ENCODE assay signal across 15 mouse cellular contexts in the genomic region with DNA sequence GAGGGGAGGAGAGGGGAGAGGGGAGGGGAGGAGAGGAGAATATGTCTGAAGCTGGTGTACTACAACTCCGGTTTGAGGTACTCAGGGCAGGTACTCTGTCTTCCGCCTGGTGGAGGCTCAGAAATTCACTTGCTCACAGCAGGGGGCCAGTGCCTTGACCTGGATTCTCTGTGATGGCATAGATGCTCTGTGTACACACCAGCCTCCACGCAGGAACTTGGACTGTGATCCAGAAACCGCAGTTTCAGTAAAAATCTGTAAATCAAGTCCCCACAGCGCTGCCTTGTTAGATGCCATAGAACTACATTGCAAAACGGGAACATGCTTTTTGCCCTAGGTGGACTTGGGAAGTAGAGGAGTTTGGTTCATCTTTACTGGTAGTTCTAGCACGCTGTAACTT. TPM values are rescaled to one million over a fixed set of nuclear protein-coding genes. Genes with fewer than 3 reads are reported as not detected.
DNase-seq lines count a peak whose midpoint lies in the region; ATAC-seq and TF ChIP-seq lines count a peak whose summit lies in the region.
"Had no signal": no experiment of that assay in that cellular context is flagged by ENCODE, and none has a peak within 500 bp of the region (broad histone marks: within the 10 kb centered on the region; RNA-seq: fewer than 3 reads in every experiment).

No protein-coding gene starts in this region.

- H3K4me2 ChIP-seq in kidney, embryonic 14.5 days (replicated peaks; ENCODE audit: low read depth, low read length), result no peak overlapping the region
- H3K4me2 ChIP-seq: embryonic facial prominence, embryonic 13.5 days; limb, embryonic 15.5 days; neural tube, embryonic 13.5 days had no signal

- H3K36me3 ChIP-seq in kidney, embryonic 14.5 days (ENCODE audit: control insufficient read depth, insufficient read depth, low read length), result no peaks in the 10 kb centered on the region
- H3K36me3 ChIP-seq: embryonic facial prominence, embryonic 13.5 days; limb, embryonic 15.5 days; neural tube, embryonic 13.5 days had no signal

- no peak for ATAC-seq in kidney, embryonic 14.5 days (ENCODE audit: low FRiP score, low TSS enrichment)
- ATAC-seq: activated CD4-positive, CD25-positive, alpha-beta regulatory T cell, adult 4 months; midbrain, embryonic 16.5 days had no signal

- no peak overlapping the region for H3K27ac ChIP-seq in cerebellum, adult 2 months (ENCODE audit: insufficient read depth, low read length)
- no peak overlapping the region for H3K27ac ChIP-seq in kidney, embryonic 14.5 days (ENCODE audit: low read depth, low read length)
- H3K27ac ChIP-seq in gastrocnemius, adult 2 months, result no peak overlapping the region
- H3K27ac ChIP-seq: embryonic facial prominence, embryonic 13.5 days; limb, embryonic 15.5 days; neural tube, embryonic 13.5 days had no signal

- intact Hi-C loops in gastrocnemius, adult 2 months (cut with DNase I), result no loop called here

- no peak for TF ChIP-seq POLR2A in cerebellum, adult 2 months (IDR thresholded peaks at IDR 0.05; ENCODE audit: borderline replicate concordance, insufficient read depth, low read length)

- H3K4me1 ChIP-seq in cerebellum, adult 2 months (ENCODE audit: control insufficient read depth, insufficient read depth, low read length), result no peaks in the 10 kb centered on the region; the same call in 1 of the 2 replicates
- H3K4me1 ChIP-seq in kidney, embryonic 14.5 days (ENCODE audit: control insufficient read depth, insufficient read depth, low read length), result no peaks in the 10 kb centered on the region
- H3K4me1 ChIP-seq: embryonic facial prominence, embryonic 13.5 days; neural tube, embryonic 13.5 days had no signal

- DNase-seq in cerebellum, adult 2 months, result peak; percentile 18 to 25
- no peak for DNase-seq in cerebellum, adult 8-10 months
- peak; percentile 70 for DNase-seq in kidney, adult 9 months
- DNase-seq in kidney, postnatal 36 days, result peak; percentile 64 to 68
- no peak for DNase-seq in gastrocnemius, adult 2 months
- DNase-seq in gastrocnemius, postnatal 4 days (ENCODE audit: low spot score in 2 of 2), result no peak
- DNase-seq: heart, postnatal 36 days; lung, postnatal 4 days; thymus, adult 18-20 months had no signal

- H3K27me3 ChIP-seq in cerebellum, adult 2 months (ENCODE audit: control insufficient read depth, insufficient read depth, low read length), result no peaks in the 10 kb centered on the region
- H3K27me3 ChIP-seq in kidney, embryonic 14.5 days (ENCODE audit: control insufficient read depth, insufficient read depth, low read length), result no peaks in the 10 kb centered on the region
- H3K27me3 ChIP-seq: embryonic facial prominence, embryonic 13.5 days; limb, embryonic 15.5 days; neural tube, embryonic 13.5 days had no signal

- no peaks in the 10 kb centered on the region for H3K9me3 ChIP-seq in kidney, embryonic 14.5 days (ENCODE audit: control insufficient read depth, low read length)
- H3K9me3 ChIP-seq: embryonic facial prominence, embryonic 13.5 days; limb, embryonic 15.5 days; neural tube, embryonic 13.5 days had no signal

- H3K9ac ChIP-seq in kidney, embryonic 14.5 days (ENCODE audit: low read depth, low read length), result no peak overlapping the region
- H3K9ac ChIP-seq: embryonic facial prominence, embryonic 13.5 days; limb, embryonic 15.5 days; neural tube, embryonic 13.5 days had no signal

- WGBS in cerebellum, adult 2 months, result 58% methylated on average over 7 of the region's 7 CpGs
- WGBS in kidney, embryonic 14.5 days, result 67% methylated on average over 7 of the region's 7 CpGs

- TF ChIP-seq CTCF in cerebellum, adult 2 months (IDR thresholded peaks at IDR 0.05; ENCODE audit: borderline replicate concordance, insufficient read depth, low read depth, low read length), result no peak
- TF ChIP-seq CTCF in gastrocnemius, adult 2 months (IDR thresholded peaks at IDR 0.05), result no peak

- no peak overlapping the region for H3K4me3 ChIP-seq in cerebellum, adult 2 months (replicated peaks; ENCODE audit: insufficient read depth, low read depth, low read length)
- H3K4me3 ChIP-seq in kidney, embryonic 14.5 days (ENCODE audit: low read length), result no peak overlapping the region
- no peak overlapping the region for H3K4me3 ChIP-seq in gastrocnemius, adult 2 months
- H3K4me3 ChIP-seq: embryonic facial prominence, embryonic 13.5 days; limb, embryonic 15.5 days; neural tube, embryonic 13.5 days had no signal

RNA-seq across cellular contexts. Expression of a gene that starts 44.4 kb away (rescaled TPM):
- 213 and 257 TPM in 2 replicates for polyA plus RNA-seq in cerebellum, adult 2 months (2012; rRNA removed)
- 577 and 698 TPM in 2 replicates for polyA plus RNA-seq in kidney, embryonic 14.5 days (2014; fragmentation: Nextera tagmentation; extraction: Ambion mirVana)
- total RNA-seq in gastrocnemius, adult 2 months (2021), result 1 to 10 TPM; 1.6 to 2.0 TPM
- total RNA-seq in gastrocnemius, postnatal 4 days (2021), result 10 to 100 TPM; 18.8 to 23.9 TPM

Comparison
In these comparisons a context has a peak if more than half of its experiments do, and no peak if none do; other contexts are left out.
1. DNase-seq: peak in cerebellum, adult 2 months (2 of 2), kidney, adult 9 months (single experiment) and kidney, postnatal 36 days (2 of 2); none in cerebellum, adult 8-10 months (single experiment), gastrocnemius, adult 2 months (single experiment) and gastrocnemius, postnatal 4 days (0 of 2).
2. RNA of a gene that starts 44.4 kb away (total RNA-seq): 18.8 to 23.9 TPM in gastrocnemius, postnatal 4 days; 1.6 to 2.0 TPM in gastrocnemius, adult 2 months; every median in the first group is over 4 times any median in the second.